29 mouse cellular contexts compared by ENCODE assay signal in genomic region chr1:94208929-94209328, GRCm38 (mm10).
"Had no signal": no experiment of that assay in that cellular context is flagged by ENCODE, and none has a peak within 500 bp of the region (broad histone marks: within the 10 kb centered on the region; RNA-seq: fewer than 3 reads in every experiment).

No protein-coding gene starts in this region.

- DNase-seq: left cerebral cortex, postnatal 4 days; liver; liver, embryonic 13.5 days; liver, postnatal 0 days; lung, adult 18-20 months; lung, adult 2 months; lung, embryonic 14.5 days; lung, postnatal 10 days; lung, postnatal 14 days; lung, postnatal 36 days; lung, postnatal 4 days; midbrain, embryonic 14.5 days had no signal

- H3K4me1 ChIP-seq: limb, embryonic 10.5 days; limb, embryonic 12.5 days; limb, embryonic 13.5 days; limb, embryonic 15.5 days; liver, embryonic 12.5 days; liver, embryonic 13.5 days; liver, embryonic 15.5 days; lung, embryonic 15.5 days; megakaryocyte, embryonic 14.5 days; midbrain, embryonic 10.5 days; midbrain, embryonic 12.5 days; midbrain, embryonic 13.5 days; midbrain, embryonic 15.5 days had no signal

- H3K36me3 ChIP-seq: limb, embryonic 10.5 days; limb, embryonic 12.5 days; limb, embryonic 13.5 days; limb, embryonic 15.5 days; liver, embryonic 12.5 days; liver, embryonic 13.5 days; liver, embryonic 15.5 days; lung, embryonic 15.5 days; midbrain, embryonic 10.5 days; midbrain, embryonic 12.5 days; midbrain, embryonic 13.5 days; midbrain, embryonic 15.5 days had no signal

- H3K4me3 ChIP-seq: limb, embryonic 10.5 days; limb, embryonic 12.5 days; limb, embryonic 13.5 days; limb, embryonic 15.5 days; liver, embryonic 12.5 days; liver, embryonic 13.5 days; liver, embryonic 15.5 days; lung, embryonic 15.5 days; megakaryocyte, embryonic 14.5 days; midbrain, embryonic 10.5 days; midbrain, embryonic 12.5 days; midbrain, embryonic 13.5 days; midbrain, embryonic 15.5 days; myocyte had no signal

- H3K27ac ChIP-seq: limb, embryonic 10.5 days; limb, embryonic 12.5 days; limb, embryonic 13.5 days; limb, embryonic 15.5 days; liver, embryonic 12.5 days; liver, embryonic 13.5 days; liver, embryonic 14.5 days; liver, embryonic 15.5 days; lung, embryonic 15.5 days; macrophage; midbrain, embryonic 10.5 days; midbrain, embryonic 12.5 days; midbrain, embryonic 13.5 days; midbrain, embryonic 15.5 days had no signal

- H3K27me3 ChIP-seq: limb, embryonic 12.5 days; limb, embryonic 13.5 days; limb, embryonic 15.5 days; liver, embryonic 12.5 days; liver, embryonic 13.5 days; liver, embryonic 15.5 days; lung, embryonic 15.5 days; megakaryocyte, embryonic 14.5 days; midbrain, embryonic 12.5 days; midbrain, embryonic 13.5 days; midbrain, embryonic 15.5 days had no signal

- H3K9me3 ChIP-seq: limb, embryonic 10.5 days; limb, embryonic 12.5 days; limb, embryonic 13.5 days; limb, embryonic 15.5 days; liver, embryonic 12.5 days; liver, embryonic 13.5 days; liver, embryonic 15.5 days; lung, embryonic 15.5 days; megakaryocyte, embryonic 14.5 days; midbrain, embryonic 10.5 days; midbrain, embryonic 12.5 days; midbrain, embryonic 13.5 days; midbrain, embryonic 15.5 days had no signal

- ATAC-seq: liver, embryonic 12.5 days; liver, postnatal 0 days; lung, postnatal 0 days; midbrain, embryonic 13.5 days; midbrain, embryonic 15.5 days; midbrain, embryonic 16.5 days had no signal

- H3K9ac ChIP-seq: limb, embryonic 12.5 days; limb, embryonic 13.5 days; limb, embryonic 15.5 days; liver, embryonic 12.5 days; liver, embryonic 13.5 days; liver, embryonic 14.5 days; liver, embryonic 15.5 days; liver, postnatal 0 days; lung, embryonic 14.5 days; lung, embryonic 15.5 days; midbrain, embryonic 12.5 days; midbrain, embryonic 13.5 days; midbrain, embryonic 15.5 days had no signal
